Mouse (Mus musculus) forebrain, embryonic 11.5 days (tissue): ENCODE measurements at regions not wholly inside any gene's neighbourhood (a gene's known extent, or its start where the extent isn't known, plus 50 kb on each side); places are given as distances from the start of the nearest gene placed in this dataset.

Source experiments
- ATAC-seq: fragments of 200-750 bp; cut with Nextera tagmentation; replicated peaks from 2 replicates; pipeline ENCODE4 v1.8.0; 2017; ENCODE audit warnings: moderate TSS enrichment; ENCODE audit not compliant: low FRiP score
- DNase-seq: peaks from one replicate; pipeline ENCODE4 v3.0.0-alpha.2; 2017; ENCODE audit warnings: low spot score
- H3K27ac ChIP-seq: fragments of 300-500 bp; sonication (generic); 2 replicates; pipeline ENCODE4 v1.5.1; 2014; ENCODE audit warnings: low read depth, low read length
- H3K27me3 ChIP-seq: fragments of 300-500 bp; sonication (generic); 2 replicates; pipeline ENCODE4 v1.6.1; 2014; ENCODE audit warnings: mild to moderate bottlenecking, low read length, mixed read lengths; ENCODE audit not compliant: control insufficient read depth, insufficient read depth
- H3K36me3 ChIP-seq: fragments of 300-500 bp; sonication (generic); 2 replicates; pipeline ENCODE4 v1.6.1; 2014; ENCODE audit warnings: mild to moderate bottlenecking, low read length, moderate library complexity, mixed read lengths; ENCODE audit not compliant: control insufficient read depth, insufficient read depth
- H3K4me1 ChIP-seq: fragments of 300-500 bp; sonication (generic); replicated peaks from 2 replicates; pipeline ENCODE4 v1.6.1; 2014; ENCODE audit warnings: low read length, mixed read lengths; ENCODE audit not compliant: control insufficient read depth, insufficient read depth
- H3K4me2 ChIP-seq: fragments of 300-500 bp; sonication (generic); 2 replicates; pipeline ENCODE4 v1.6.1; 2014; ENCODE audit warnings: low read depth, mild to moderate bottlenecking, low read length, moderate library complexity, mixed read lengths; ENCODE audit not compliant: severe bottlenecking
- H3K4me3 ChIP-seq: fragments of 300-500 bp; sonication (generic); 2 replicates; pipeline ENCODE4 v1.5.1; 2014; ENCODE audit warnings: low read depth, low read length
- H3K9ac ChIP-seq: fragments of 300-500 bp; sonication (generic); 2 replicates; pipeline ENCODE4 v1.6.1; 2014; ENCODE audit warnings: low read length
- H3K9me3 ChIP-seq: fragments of 300-500 bp; sonication (generic); 2 replicates; pipeline ENCODE4 v1.6.1; 2016; ENCODE audit warnings: low read length, mixed read lengths; ENCODE audit not compliant: control insufficient read depth
- WGBS: fragments of 180-500 bp; shearing (Covaris S2); extraction: QIAGEN DNeasy Blood & Tissue Kit; methylation state at CpG from one replicate; pipeline ENCODE4 v1.1.7; 2014; 5-methylcytosine and 5-hydroxymethylcytosine counted together

DNA sequence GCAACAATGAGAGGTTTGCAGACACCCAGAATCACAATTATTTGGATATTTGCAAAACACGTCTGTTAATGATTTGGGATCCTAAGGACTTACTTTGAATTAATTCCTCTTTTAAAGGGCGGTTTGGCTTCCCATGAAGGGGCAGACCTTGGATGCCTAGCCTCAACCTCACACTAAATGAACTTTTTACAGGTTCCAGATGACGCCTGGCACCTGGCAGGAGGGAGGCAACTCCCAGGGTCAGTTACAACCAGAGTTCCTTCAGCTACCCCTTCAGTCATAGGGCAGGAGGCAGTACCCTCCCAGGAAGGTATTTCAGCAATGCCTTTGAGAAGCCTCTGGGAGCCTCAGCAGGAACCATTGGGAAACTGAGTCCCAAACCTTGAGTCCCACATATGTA, 57.9 kb upstream of the Stx18 start:
- no peak for ATAC-seq
- no peak for DNase-seq
- no peaks in the 10 kb centered on the region for H3K27me3 ChIP-seq
- 85% methylated on average over 3 of the region's 3 CpGs for WGBS
- no peaks in the 10 kb centered on the region for H3K4me1 ChIP-seq
- no peak overlapping the region for H3K9ac ChIP-seq
- no peaks in the 10 kb centered on the region for H3K9me3 ChIP-seq
- H3K4me3 ChIP-seq = no peak overlapping the region
- no peak overlapping the region for H3K27ac ChIP-seq
- H3K4me2 ChIP-seq = no peak overlapping the region
- no peaks in the 10 kb centered on the region for H3K36me3 ChIP-seq

DNA sequence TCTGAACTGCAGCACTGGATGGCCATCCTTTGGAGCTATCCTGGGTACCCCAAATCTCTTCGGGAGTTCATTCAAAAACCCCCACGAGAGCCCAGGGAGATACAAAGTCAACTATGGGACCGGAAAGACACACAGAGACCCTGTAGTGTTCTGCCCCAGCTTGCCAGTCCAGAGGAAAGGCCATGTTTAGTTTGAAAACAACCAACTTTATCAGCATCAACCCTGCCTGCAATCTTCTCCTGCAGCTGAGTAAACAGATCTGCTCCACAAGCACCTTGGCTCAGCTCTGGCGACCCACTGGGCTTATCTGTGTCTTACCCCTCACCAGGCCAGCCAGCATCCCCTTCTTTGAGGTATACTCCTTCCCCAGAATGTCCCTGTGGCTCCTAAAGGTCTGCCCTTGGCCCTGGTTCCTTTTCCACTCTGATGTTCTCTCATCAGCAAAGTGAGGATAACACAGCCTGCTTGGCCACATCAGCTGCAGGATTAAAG, 61.6 kb upstream of the Stx18 start:
- H3K36me3 ChIP-seq = no peaks in the 10 kb centered on the region
- no peak overlapping the region for H3K27ac ChIP-seq
- H3K4me2 ChIP-seq = no peak overlapping the region
- no peak for ATAC-seq
- no peak overlapping the region for H3K9ac ChIP-seq
- no peak overlapping the region for H3K4me3 ChIP-seq
- no peaks in the 10 kb centered on the region for H3K4me1 ChIP-seq
- no peak for DNase-seq
- H3K27me3 ChIP-seq = no peaks in the 10 kb centered on the region; the same call in 1 of the 2 replicates
- 72% methylated on average over 4 of the region's 4 CpGs for WGBS
- no peaks in the 10 kb centered on the region for H3K9me3 ChIP-seq

DNA sequence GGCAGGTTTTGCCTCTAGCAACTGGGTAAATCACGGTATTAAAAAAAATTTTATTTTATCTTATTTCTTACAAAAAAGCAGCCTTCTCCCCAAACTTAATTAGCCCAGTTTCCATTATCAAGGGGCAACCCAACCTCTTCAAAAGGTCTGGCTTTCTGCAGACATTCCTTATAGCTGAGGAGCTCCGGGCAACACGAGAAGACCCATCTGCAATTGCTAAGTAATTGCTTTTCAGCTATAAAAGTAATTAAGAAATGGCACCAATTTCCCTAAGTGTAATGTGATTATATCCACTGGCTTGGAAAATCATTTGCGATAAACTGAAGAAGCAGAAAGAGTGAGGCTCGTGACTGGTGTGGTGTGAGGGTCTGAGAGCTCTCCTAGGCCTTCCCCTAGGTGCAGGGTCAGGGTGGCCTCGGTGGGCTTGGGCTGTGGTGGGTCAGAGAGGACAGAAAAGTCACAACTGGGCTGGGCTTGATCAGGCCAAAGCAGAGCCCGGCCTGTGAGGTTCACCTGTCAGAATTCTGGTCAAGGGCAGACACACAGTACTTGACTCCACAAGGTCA, 65.5 kb upstream of the Stx18 start:
- H3K4me2 ChIP-seq = no peak overlapping the region
- H3K4me3 ChIP-seq = no peak overlapping the region
- no peaks in the 10 kb centered on the region for H3K4me1 ChIP-seq
- no peak overlapping the region for H3K9ac ChIP-seq
- no peak for DNase-seq
- no peaks in the 10 kb centered on the region for H3K9me3 ChIP-seq
- no peaks in the 10 kb centered on the region for H3K36me3 ChIP-seq
- 75% methylated on average over 7 of the region's 7 CpGs for WGBS
- no peak for ATAC-seq
- no peak overlapping the region for H3K27ac ChIP-seq
- H3K27me3 ChIP-seq = peaks cover 11% of the 10 kb centered on the region

DNA sequence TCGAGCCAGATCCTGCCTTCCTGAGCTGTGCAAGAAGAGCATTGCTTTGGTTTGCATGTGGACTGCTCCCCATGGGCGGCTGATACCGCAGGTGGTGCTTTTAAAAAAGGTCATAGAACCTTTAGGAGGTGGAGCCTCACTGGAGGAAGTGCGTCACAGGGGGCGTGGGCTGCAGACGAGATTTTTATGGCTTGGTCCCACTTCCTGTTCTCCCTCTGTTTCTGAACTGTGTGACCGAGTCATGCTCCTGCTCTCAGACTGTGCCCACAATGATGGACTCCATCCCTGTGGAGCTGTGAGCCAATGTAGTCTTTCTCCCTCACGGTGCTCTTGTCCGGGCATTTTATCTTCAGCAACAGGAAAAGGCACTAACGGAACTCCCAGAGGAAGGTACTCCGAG, 66.8 kb upstream of the Stx18 start:
- H3K4me3 ChIP-seq = no peak overlapping the region

DNA sequence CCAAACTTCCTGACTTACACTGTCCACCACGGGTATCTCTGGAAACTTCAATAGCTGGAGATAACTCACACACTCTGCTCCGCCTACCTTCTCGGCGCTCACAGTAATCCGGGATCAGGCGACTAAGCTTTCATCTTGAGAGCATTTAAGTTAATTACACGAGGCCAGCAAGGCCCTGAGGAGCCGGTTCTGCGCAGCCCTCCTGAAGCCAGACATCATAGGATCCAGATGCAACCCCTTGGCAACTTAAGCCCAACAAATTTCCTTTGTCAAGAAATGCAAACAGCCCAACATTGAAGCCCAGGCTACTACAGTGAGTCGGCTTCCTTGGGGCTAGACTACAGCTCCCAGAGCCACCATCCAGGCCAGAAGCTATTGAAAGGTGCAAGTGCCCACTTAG, 69.9 kb upstream of the Stx18 start:
- WGBS = 2% methylated on average over 10 of the region's 10 CpGs
- Histone ChIP-seq H3K27me3 (peaks cover 22% of the 10 kb centered on the region), H3K9me3 (no peaks in the 10 kb centered on the region), H3K36me3 (no peaks in the 10 kb centered on the region), H3K4me3 (no peak overlapping the region), H3K4me1 (peaks cover 3% of the 10 kb centered on the region; the same call in 1 of the 2 replicates), H3K9ac (no peak overlapping the region), H3K27ac (no peak overlapping the region), H3K4me2 (no peak overlapping the region)
- DNase-seq = peak; percentile 56
- no peak for ATAC-seq

More for the DNA sequence above, 66.8 kb upstream of the Stx18 start:
- H3K36me3 ChIP-seq = no peaks in the 10 kb centered on the region
- DNase-seq = no peak
- H3K27me3 ChIP-seq = peaks cover 19% of the 10 kb centered on the region
- H3K4me2 ChIP-seq = no peak overlapping the region
- no peaks in the 10 kb centered on the region for H3K9me3 ChIP-seq
- H3K9ac ChIP-seq = no peak overlapping the region
- H3K27ac ChIP-seq = no peak overlapping the region
- 78% methylated on average over 11 of the region's 11 CpGs for WGBS
- peaks cover 3% of the 10 kb centered on the region; the same call in 1 of the 2 replicates for H3K4me1 ChIP-seq
- no peak for ATAC-seq

DNA sequence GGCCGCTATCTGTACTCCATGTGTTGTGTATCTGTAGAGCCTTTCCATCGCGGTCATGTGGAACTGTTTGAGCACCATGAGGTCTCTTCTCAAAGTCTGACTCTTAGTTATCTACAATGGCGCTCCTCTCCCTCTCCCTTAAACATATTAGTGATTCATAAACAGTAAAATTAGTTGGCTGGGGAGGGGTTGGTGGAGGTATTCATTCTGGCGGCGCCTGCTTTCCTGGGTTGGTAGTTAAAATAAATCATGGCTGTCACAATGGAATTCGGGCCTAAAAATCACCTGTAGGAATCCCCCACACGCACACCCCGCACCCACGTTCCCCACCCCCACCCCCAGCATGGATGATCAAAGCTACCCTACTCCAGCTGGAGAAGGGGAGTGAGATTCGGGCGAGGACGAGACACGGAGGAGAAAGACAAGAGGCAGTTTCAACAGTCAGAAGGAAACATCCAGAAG, 70.6 kb upstream of the Stx18 start:
- Histone ChIP-seq H3K9ac (no peak overlapping the region), H3K27ac (no peak overlapping the region), H3K27me3 (peaks cover 22% of the 10 kb centered on the region), H3K4me3 (no peak overlapping the region), H3K9me3 (no peaks in the 10 kb centered on the region), H3K4me1 (peaks cover 3% of the 10 kb centered on the region; the same call in 1 of the 2 replicates), H3K36me3 (no peaks in the 10 kb centered on the region), H3K4me2 (no peak overlapping the region)
- WGBS = 7% methylated on average over 14 of the region's 14 CpGs
- DNase-seq (peak; percentile 68), ATAC-seq (no peak)

DNA sequence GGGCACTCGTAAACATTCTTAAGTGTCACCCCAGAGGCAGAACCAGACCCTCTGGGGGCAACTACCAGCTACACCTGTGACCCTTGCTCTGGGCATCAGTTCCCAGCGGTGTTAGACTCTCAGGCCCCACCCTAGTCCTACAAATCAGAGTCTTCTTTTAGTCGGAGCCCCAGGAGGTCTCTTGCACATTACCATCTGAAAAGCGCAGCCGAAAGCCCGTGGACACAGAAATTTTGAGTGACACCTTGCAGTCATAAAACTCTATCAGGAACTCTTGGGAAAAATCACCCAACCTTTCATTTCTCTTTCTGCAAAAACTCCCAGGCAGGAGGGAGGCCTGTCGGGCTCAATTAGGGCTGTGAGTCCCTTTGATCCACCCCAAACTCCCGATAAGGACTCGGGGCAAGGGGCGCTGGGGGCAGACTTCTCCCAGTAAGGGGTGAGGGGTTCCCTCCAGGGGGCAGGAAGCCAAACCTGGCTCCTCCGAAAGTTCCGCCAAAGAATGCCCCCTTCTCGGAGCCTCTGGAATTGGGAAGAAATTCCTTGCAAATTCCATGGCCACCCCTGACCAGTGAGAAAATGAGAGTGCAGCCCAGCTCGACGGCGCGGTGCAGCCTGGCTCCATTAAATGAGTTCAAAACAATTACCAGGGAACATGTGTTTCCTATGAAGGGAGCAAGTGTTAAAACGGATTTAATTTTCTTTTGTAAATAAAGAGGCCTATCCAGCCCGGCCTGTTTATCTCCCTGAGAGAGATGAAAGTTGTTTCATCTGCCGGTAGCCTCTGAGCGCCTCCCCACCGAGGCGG, 71.2 kb upstream of the Stx18 start:
- peaks cover 22% of the 10 kb centered on the region for H3K27me3 ChIP-seq
- ATAC-seq = no peak
- H3K4me3 ChIP-seq = no peak overlapping the region
- no peaks in the 10 kb centered on the region for H3K36me3 ChIP-seq
- peaks cover 3% of the 10 kb centered on the region; the same call in 1 of the 2 replicates for H3K4me1 ChIP-seq
- no peaks in the 10 kb centered on the region for H3K9me3 ChIP-seq
- no peak overlapping the region for H3K9ac ChIP-seq
- no peak overlapping the region for H3K4me2 ChIP-seq
- 6% methylated on average over 23 of the region's 23 CpGs for WGBS
- peak; percentile 66 for DNase-seq
- no peak overlapping the region for H3K27ac ChIP-seq

DNA sequence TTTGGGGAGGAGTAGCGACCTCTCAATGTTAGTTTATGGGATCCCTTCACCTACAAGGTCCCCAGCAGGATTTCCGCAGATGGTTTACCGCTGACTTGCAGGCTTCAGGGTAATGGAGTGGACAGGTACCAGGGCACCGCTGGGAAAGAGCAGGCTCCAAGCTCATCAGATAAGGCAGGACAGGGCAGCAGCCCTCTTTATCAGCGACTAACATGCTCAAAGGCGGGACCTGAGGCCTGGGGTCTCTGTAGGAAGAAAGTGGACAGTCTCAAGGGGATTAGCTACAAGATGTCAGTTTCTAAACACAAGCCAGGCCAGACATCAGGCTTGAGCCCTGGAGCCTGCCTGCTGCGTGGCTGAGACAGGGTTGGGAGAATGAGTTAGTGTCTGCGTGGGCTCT, 74.9 kb upstream of the Stx18 start:
- Histone ChIP-seq H3K4me1 (peaks cover 3% of the 10 kb centered on the region; the same call in 1 of the 2 replicates), H3K36me3 (no peaks in the 10 kb centered on the region), H3K27me3 (peaks cover 13% of the 10 kb centered on the region; the same call in 1 of the 2 replicates), H3K9me3 (no peaks in the 10 kb centered on the region), H3K27ac (no peak overlapping the region), H3K9ac (no peak overlapping the region), H3K4me3 (no peak overlapping the region), H3K4me2 (no peak overlapping the region)
- WGBS = 62% methylated on average over 8 of the region's 8 CpGs
- no peak for DNase-seq
- no peak for ATAC-seq
